Mouse (Mus musculus) forebrain, postnatal 0 days (tissue): ENCODE measurements around the gene Icam5. TPM values are rescaled to one million over a fixed set of nuclear protein-coding genes. Genes with fewer than 3 reads are reported as not detected.
A peak's percentile ranks its signal among the peaks of the same experiment; 100 is the strongest.

Experiments used
- ATAC-seq: fragments of 200-750 bp; cut with Nextera tagmentation; 2 replicates; pipeline ENCODE4 v1.8.0; 2017; ENCODE audit warnings: mild to moderate bottlenecking, moderate library complexity
- DNase-seq: peaks from one replicate; pipeline ENCODE4 v3.0.0-alpha.2; 2015
- H3K27ac ChIP-seq: fragments of 300-500 bp; sonication (generic); 2 replicates; pipeline ENCODE4 v1.5.1; 2014; ENCODE audit warnings: low read depth, mild to moderate bottlenecking, antibody characterized with exemption, low read length, moderate library complexity, mixed read lengths
- H3K27me3 ChIP-seq: fragments of 300-500 bp; sonication (generic); 2 replicates; pipeline ENCODE4 v1.6.1; 2014; ENCODE audit warnings: mild to moderate bottlenecking, low read length, mixed read lengths; ENCODE audit not compliant: insufficient read depth
- H3K36me3 ChIP-seq: fragments of 300-500 bp; sonication (generic); 2 replicates; pipeline ENCODE4 v1.6.1; 2014; ENCODE audit warnings: mild to moderate bottlenecking, moderate library complexity; ENCODE audit not compliant: insufficient read depth
- H3K4me1 ChIP-seq: fragments of 300-500 bp; sonication (generic); 2 replicates; pipeline ENCODE4 v1.6.1; 2014; ENCODE audit warnings: antibody characterized with exemption; ENCODE audit not compliant: insufficient read depth
- H3K4me2 ChIP-seq: fragments of 300-500 bp; sonication (generic); 2 replicates; pipeline ENCODE4 v1.6.1; 2014; ENCODE audit warnings: low read depth, mild to moderate bottlenecking, moderate library complexity
- H3K4me3 ChIP-seq: fragments of 300-500 bp; sonication (generic); 2 replicates; pipeline ENCODE4 v1.5.1; 2014; ENCODE audit warnings: low read depth, low read length, mixed read lengths
- H3K9ac ChIP-seq: fragments of 300-500 bp; sonication (generic); 2 replicates; pipeline ENCODE4 v1.6.1; 2014; ENCODE audit warnings: mild to moderate bottlenecking
- H3K9me3 ChIP-seq: fragments of 300-500 bp; sonication (generic); 2 replicates; pipeline ENCODE4 v1.6.1; 2016; ENCODE audit warnings: low read length
- CTCF ChIP-seq: sonication (generic); IDR thresholded peaks from 2 replicates; pipeline ENCODE4 v1.5.1; 2016; ENCODE audit warnings: antibody characterized with exemption, control low read depth, low read depth
- WGBS: fragments of 180-500 bp; shearing (Covaris S2); extraction: QIAGEN DNeasy Blood & Tissue Kit; methylation state at CpG from one replicate; pipeline ENCODE4 v1.1.7; 2014; 5-methylcytosine and 5-hydroxymethylcytosine counted together
- polyA plus RNA-seq: library from polyadenylated mRNA; unstranded; fragments of >200 nt; fragmentation: Nextera tagmentation; extraction: Ambion mirVana; gene quantifications from 2 replicates; pipeline ENCODE4 v1.2.1, GENCODE M21; 2015
- total RNA-seq: library from RNA; depleted of rRNA; stranded (reverse); fragments of >200 nt; gene quantifications from 2 replicates; pipeline ENCODE4 v1.2.3, GENCODE M21; 2014

The Icam5 gene
- total and polyA plus RNA-seq, 2 experiments from 2014 or later, result 10.3 to 17.2 TPM

GRCm38 (mm10) chr9:21030055-21030600 lies 1.7 kb upstream of the Icam5 start:
- TF ChIP-seq CTCF, result no peak
- 23% methylated on average over 22 of the region's 22 CpGs for WGBS
- DNase-seq (no peak), ATAC-seq (no peak)
- H3K9me3 ChIP-seq, result no peaks in the 10 kb centered on the region
- H3K36me3 ChIP-seq, result no peaks in the 10 kb centered on the region
- peaks cover 9% of the 10 kb centered on the region for H3K4me1 ChIP-seq
- no peak overlapping the region for H3K27ac ChIP-seq
- H3K4me3 ChIP-seq, result no peak overlapping the region
- no peak overlapping the region for H3K4me2 ChIP-seq
- peaks cover 47% of the 10 kb centered on the region for H3K27me3 ChIP-seq
- no peak overlapping the region for H3K9ac ChIP-seq

DNA sequence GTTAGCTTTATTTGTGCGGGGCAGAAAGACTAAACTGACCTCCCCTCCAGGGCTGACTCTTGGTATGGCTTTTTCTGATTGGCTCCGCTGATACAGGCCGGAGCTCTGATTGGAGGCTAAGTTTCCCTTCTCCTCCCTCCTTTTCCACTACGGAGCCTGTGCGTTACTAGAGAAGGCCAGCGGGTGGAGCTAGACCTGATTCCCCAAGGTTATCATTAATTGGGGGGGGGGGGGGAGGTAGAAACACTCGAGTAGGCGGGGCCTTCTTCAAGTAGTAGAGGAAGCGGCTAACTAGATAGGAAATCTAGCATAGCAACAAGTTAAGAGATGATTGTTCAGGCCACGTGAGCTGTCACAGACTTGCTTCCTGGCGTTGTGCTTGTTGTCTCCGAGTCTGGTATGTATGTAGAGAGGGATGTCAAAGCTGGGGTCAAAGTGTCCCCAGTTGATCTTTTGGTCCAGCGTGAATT lies 1.1 kb upstream of the Icam5 start:
- Histone ChIP-seq H3K9me3 (no peaks in the 10 kb centered on the region), H3K9ac (0 out of 2 replicates have a peak overlapping the region, but pooled peaks have one; percentile 61), H3K4me3 (peak overlapping the region; percentile 57), H3K36me3 (no peaks in the 10 kb centered on the region), H3K4me2 (peak overlapping the region; percentile 99), H3K27ac (peak overlapping the region; percentile 66), H3K4me1 (peaks cover 13% of the 10 kb centered on the region), H3K27me3 (peaks cover 54% of the 10 kb centered on the region)
- peak; percentile 67 for TF ChIP-seq CTCF
- ATAC-seq (peak; percentile 77), DNase-seq (peak; percentile 84)
- under 1% methylated on average over 13 of the region's 13 CpGs for WGBS

DNA sequence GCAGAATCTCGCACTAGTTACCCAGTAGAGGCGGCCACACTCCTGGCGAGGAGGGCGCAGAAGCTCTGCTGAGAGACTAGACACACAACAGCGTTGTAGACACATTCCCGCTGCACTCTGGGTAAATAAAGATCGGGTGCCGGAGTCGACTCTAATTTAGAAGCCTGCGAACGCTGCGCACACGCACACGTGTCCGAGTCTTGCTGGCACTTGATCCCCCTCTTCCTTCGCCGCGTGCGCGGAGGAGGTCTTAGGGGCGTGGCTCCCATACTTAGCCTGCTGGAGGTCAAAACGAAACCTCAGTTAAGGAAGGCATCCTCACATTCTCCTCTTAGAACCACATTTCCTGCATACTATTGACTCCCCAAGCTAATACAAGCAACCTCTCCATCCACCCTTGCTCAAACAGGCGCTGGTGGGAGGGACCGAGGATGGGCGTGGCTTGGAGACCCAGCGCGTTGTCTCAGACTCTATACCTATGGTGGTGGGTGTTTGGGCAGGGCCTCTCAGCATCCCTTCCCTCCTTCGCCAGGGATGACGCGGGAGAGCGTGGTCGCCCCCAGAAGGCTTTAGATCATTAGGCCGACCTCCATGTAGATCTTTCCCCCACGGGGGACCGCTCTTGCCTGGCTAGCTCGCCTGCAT lies 500 bp upstream of the Icam5 start:
- 2% methylated on average over 36 of the region's 36 CpGs for WGBS
- Histone ChIP-seq H3K9ac (peak overlapping the region; percentile 61), H3K4me2 (peak overlapping the region; percentile 99), H3K27me3 (peaks cover 59% of the 10 kb centered on the region), H3K36me3 (no peaks in the 10 kb centered on the region), H3K27ac (peak overlapping the region; percentile 66), H3K4me1 (peaks cover 13% of the 10 kb centered on the region), H3K4me3 (peak overlapping the region; percentile 57), H3K9me3 (no peaks in the 10 kb centered on the region)
- peak; percentile 70 for ATAC-seq
- peak; percentile 85 for DNase-seq
- no peak for TF ChIP-seq CTCF

GRCm38 (mm10) chr9:21032491-21032890 lies 618 bp downstream of the Icam5 start:
- H3K4me3 ChIP-seq, result peak overlapping the region; percentile 57
- ATAC-seq (no peak), DNase-seq (no peak)
- 0 out of 2 replicates have a peak overlapping the region, but pooled peaks have one; percentile 66 for H3K27ac ChIP-seq
- peak overlapping the region; percentile 99 for H3K4me2 ChIP-seq
- no peak for TF ChIP-seq CTCF
- no peaks in the 10 kb centered on the region for H3K36me3 ChIP-seq
- 3% methylated on average over 7 of the region's 7 CpGs for WGBS
- peaks cover 68% of the 10 kb centered on the region for H3K27me3 ChIP-seq
- peak overlapping the region; percentile 61 for H3K9ac ChIP-seq
- H3K9me3 ChIP-seq, result no peaks in the 10 kb centered on the region
- H3K4me1 ChIP-seq, result peaks cover 13% of the 10 kb centered on the region

DNA sequence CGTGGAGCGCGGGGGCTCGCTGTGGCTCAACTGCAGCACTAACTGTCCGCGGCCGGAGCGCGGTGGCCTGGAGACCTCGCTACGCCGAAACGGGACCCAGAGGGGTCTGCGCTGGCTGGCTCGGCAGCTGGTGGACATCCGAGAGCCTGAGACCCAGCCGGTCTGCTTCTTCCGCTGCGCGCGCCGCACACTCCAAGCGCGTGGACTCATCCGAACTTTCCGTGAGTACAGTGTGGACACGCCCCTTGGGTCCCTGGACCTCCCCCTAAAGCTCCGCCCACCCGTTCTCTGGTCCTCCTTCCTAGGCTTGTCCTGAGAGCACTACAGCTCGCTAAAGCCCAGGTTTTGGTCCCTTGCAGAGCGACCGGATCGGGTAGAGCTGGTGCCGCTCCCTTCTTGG lies 1.3 kb downstream of the Icam5 start:
- H3K27me3 ChIP-seq, result peaks cover 69% of the 10 kb centered on the region
- peak overlapping the region; percentile 99 for H3K4me2 ChIP-seq
- H3K27ac ChIP-seq, result no peak overlapping the region
- TF ChIP-seq CTCF, result no peak
- DNase-seq, result no peak
- H3K9ac ChIP-seq, result peak overlapping the region; percentile 14
- no peak for ATAC-seq
- H3K9me3 ChIP-seq, result no peaks in the 10 kb centered on the region
- WGBS, result 0% methylated on average over 31 of the region's 34 CpGs
- H3K4me1 ChIP-seq, result peaks cover 13% of the 10 kb centered on the region
- peak overlapping the region; percentile 57 for H3K4me3 ChIP-seq
- no peaks in the 10 kb centered on the region for H3K36me3 ChIP-seq

DNA sequence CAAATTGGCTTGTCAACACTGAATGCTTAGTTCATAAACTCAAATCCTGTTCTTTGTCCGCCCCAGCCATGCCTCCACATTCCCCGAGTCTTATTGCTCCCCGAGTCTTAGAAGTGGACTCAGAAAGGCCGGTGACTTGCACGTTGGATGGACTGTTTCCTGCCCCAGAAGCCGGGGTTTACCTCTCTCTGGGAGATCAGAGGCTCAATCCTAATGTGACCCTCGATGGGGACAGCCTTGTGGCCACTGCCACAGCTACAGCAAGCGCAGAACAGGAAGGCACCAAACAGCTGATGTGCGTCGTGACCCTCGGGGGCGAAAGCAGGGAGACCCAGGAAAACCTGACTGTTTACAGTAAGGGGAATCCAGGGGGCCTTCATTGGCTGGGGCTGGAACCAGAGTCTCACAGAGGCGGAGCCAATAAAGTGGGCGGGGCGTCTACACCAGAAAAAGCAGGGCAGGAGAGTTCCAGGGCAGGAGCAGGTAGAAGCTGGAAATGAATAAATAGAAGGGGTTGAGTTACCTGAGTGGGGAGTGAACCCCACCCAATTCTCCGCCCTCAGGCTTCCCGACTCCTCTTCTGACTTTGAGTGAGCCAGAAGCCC lies 2.7 kb downstream of the Icam5 start:
- Histone ChIP-seq H3K27ac (no peak overlapping the region), H3K9ac (no peak overlapping the region), H3K4me1 (peaks cover 13% of the 10 kb centered on the region), H3K4me3 (no peak overlapping the region), H3K27me3 (peaks cover 64% of the 10 kb centered on the region), H3K36me3 (no peaks in the 10 kb centered on the region), H3K9me3 (no peaks in the 10 kb centered on the region), H3K4me2 (0 out of 2 replicates have a peak overlapping the region, but pooled peaks have one; percentile 2)
- no peak for ATAC-seq
- no peak for DNase-seq
- TF ChIP-seq CTCF, result no peak
- 7% methylated on average over 17 of the region's 17 CpGs for WGBS

DNA sequence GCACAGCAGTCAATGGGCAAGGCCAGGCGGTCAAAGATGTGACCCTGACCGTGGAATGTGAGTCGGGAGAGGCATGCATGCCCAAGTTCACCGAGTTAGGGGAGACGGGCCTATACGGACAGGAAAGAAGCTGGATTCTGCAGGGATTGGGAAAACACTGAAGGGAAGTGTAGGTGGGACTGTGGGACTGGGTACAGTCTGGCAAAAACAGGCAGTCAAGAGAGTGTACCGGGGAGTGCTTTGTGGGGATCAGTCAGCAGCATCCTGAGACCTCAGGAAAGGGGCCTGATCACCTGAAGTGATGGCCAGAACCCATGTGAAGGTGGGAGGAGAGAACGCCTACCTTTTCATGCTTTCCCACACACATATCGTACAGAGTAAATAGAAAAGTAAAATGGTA lies 3.7 kb downstream of the Icam5 start:
- peak overlapping the region; percentile 79 for H3K4me2 ChIP-seq

More for the DNA sequence above, 3.7 kb downstream of the Icam5 start:
- no peaks in the 10 kb centered on the region for H3K9me3 ChIP-seq
- no peaks in the 10 kb centered on the region for H3K36me3 ChIP-seq
- H3K27me3 ChIP-seq, result peaks cover 55% of the 10 kb centered on the region
- 20% methylated on average over 9 of the region's 9 CpGs for WGBS
- DNase-seq, result no peak
- H3K27ac ChIP-seq, result no peak overlapping the region
- peaks cover 13% of the 10 kb centered on the region for H3K4me1 ChIP-seq
- no peak for ATAC-seq
- H3K9ac ChIP-seq, result no peak overlapping the region
- H3K4me3 ChIP-seq, result peak overlapping the region; percentile 43; the same call in 1 of the 2 replicates
- TF ChIP-seq CTCF, result no peak
